Mouse (Mus musculus) CH12.LX (cell line): ENCODE measurements at regions not wholly inside any gene's neighbourhood (a gene's known extent, or its start where the extent isn't known, plus 50 kb on each side); places are given as distances from the start of the nearest gene placed in this dataset.

ENCODE experiments used
- DNase-seq: peaks from one replicate; pipeline ENCODE4 v3.0.0-alpha.2; 2013; ENCODE audit errors: extremely low read depth
- H3K27ac ChIP-seq: 2 replicates; pipeline ENCODE4 v1.5.1; 2012; ENCODE audit warnings: low read depth, mild to moderate bottlenecking, control low read depth, moderate library complexity; ENCODE audit not compliant: insufficient read depth
- H3K27me3 ChIP-seq: replicated peaks from 2 replicates; pipeline ENCODE3; 2012; ENCODE audit warnings: inconsistent platforms
- H3K36me3 ChIP-seq, 2 experiments: replicated peaks in 1 of 2; 2 replicates each; pipeline versions ENCODE3 to v1.6.1; 2012; ENCODE audit warnings: inconsistent platforms in 1 of 2, low read length in 1 of 2, mild to moderate bottlenecking in 1 of 2, mixed read lengths in 1 of 2, moderate library complexity in 1 of 2; ENCODE audit not compliant: control insufficient read depth in 1 of 2, insufficient read depth in 1 of 2
- H3K4me1 ChIP-seq, 2 experiments: 2 replicates each; pipeline ENCODE4 v1.6.1; 2012; ENCODE audit warnings: inconsistent platforms in 1 of 2, moderate library complexity in 1 of 2; ENCODE audit not compliant: insufficient read depth in 2 of 2, control insufficient read depth in 1 of 2
- H3K4me2 ChIP-seq: 2 replicates; pipeline ENCODE4 v1.6.1; 2012; ENCODE audit warnings: low read depth, mild to moderate bottlenecking, control low read depth; ENCODE audit not compliant: poor library complexity, insufficient read depth, severe bottlenecking
- H3K4me3 ChIP-seq, 3 experiments: fragments of 150-350 bp in 1 of 3; sonication (generic) in 1 of 3; replicated peaks in 1 of 3; 2 replicates each; pipeline versions ENCODE3 to v1.5.1; 2011 to 2012; ENCODE audit warnings: low read depth in 2 of 3, low read length in 2 of 3, mild to moderate bottlenecking in 2 of 3, moderate library complexity in 2 of 3, control low read depth in 1 of 3, improper control_type of control experiment in 1 of 3, inconsistent platforms in 1 of 3, mixed read lengths in 1 of 3; ENCODE audit not compliant: poor library complexity in 1 of 3
- H3K79me2 ChIP-seq: replicated peaks from 2 replicates; pipeline ENCODE4 v1.6.1; 2012; ENCODE audit warnings: mild to moderate bottlenecking, moderate library complexity; ENCODE audit not compliant: control insufficient read depth, poor library complexity, insufficient read depth, severe bottlenecking; ENCODE audit errors: extremely low read depth
- H3K9ac ChIP-seq: 2 replicates; pipeline ENCODE4 v1.6.1; 2012; ENCODE audit warnings: low read depth, mild to moderate bottlenecking, control low read depth, moderate library complexity; ENCODE audit not compliant: insufficient read depth
- H3K9me3 ChIP-seq: replicated peaks from 2 replicates; pipeline ENCODE3; 2012; ENCODE audit warnings: low read length, inconsistent platforms, mixed read lengths
- BHLHE40 ChIP-seq: IDR thresholded peaks from 2 replicates; pipeline ENCODE4 v1.6.1; 2011; ENCODE audit warnings: mild to moderate bottlenecking, low read depth, low read length, improper control_type of control experiment
- CHD2 ChIP-seq: IDR thresholded peaks from 2 replicates; pipeline ENCODE4 v1.6.1; 2011; ENCODE audit warnings: low read length, improper control_type of control experiment
- E2F4 ChIP-seq: IDR thresholded peaks from 2 replicates; pipeline ENCODE4 v1.6.1; 2011; ENCODE audit warnings: low read depth, low read length, improper control_type of control experiment; ENCODE audit not compliant: insufficient replicate concordance
- ELF1 ChIP-seq: IDR thresholded peaks from 2 replicates; pipeline ENCODE4 v1.6.1; 2014; ENCODE audit warnings: low read depth, mild to moderate bottlenecking, inconsistent platforms, low read length, improper control_type of control experiment
- EP300 ChIP-seq: IDR thresholded peaks from 2 replicates; pipeline ENCODE4 v1.6.1; 2011; ENCODE audit warnings: low read length, improper control_type of control experiment
- ETS1 ChIP-seq: conservative IDR thresholded peaks from 2 replicates; pipeline ENCODE4 v1.6.1; 2012; ENCODE audit warnings: low read depth, mild to moderate bottlenecking, inconsistent platforms, low read length, improper control_type of control experiment, moderate library complexity
- GABPA ChIP-seq: IDR thresholded peaks from 2 replicates; pipeline ENCODE4 v1.6.1; 2012; ENCODE audit warnings: low read depth, low read length, improper control_type of control experiment, inconsistent platforms; ENCODE audit not compliant: insufficient replicate concordance
- HCFC1 ChIP-seq: IDR thresholded peaks from 2 replicates; pipeline ENCODE4 v1.6.1; 2012; ENCODE audit warnings: low read depth, mild to moderate bottlenecking, inconsistent platforms, low read length, improper control_type of control experiment
- IRF4 ChIP-seq: IDR thresholded peaks from 2 replicates; pipeline ENCODE4 v1.6.1; 2014; ENCODE audit warnings: low read depth, mild to moderate bottlenecking, inconsistent platforms, low read length, improper control_type of control experiment
- JUN ChIP-seq: IDR thresholded peaks from 2 replicates; pipeline ENCODE4 v1.6.1; 2011; ENCODE audit warnings: low read depth, mild to moderate bottlenecking, low read length, improper control_type of control experiment, moderate library complexity; ENCODE audit not compliant: insufficient read depth
- JUND ChIP-seq: conservative IDR thresholded peaks from 2 replicates; pipeline ENCODE4 v1.6.1; 2011; ENCODE audit warnings: low read depth, low read length, improper control_type of control experiment
- KAT2A ChIP-seq: IDR thresholded peaks from 2 replicates; pipeline ENCODE4 v1.6.1; 2012; ENCODE audit warnings: low read length, improper control_type of control experiment, inconsistent platforms; ENCODE audit not compliant: insufficient replicate concordance
- MAFK ChIP-seq: IDR thresholded peaks from 2 replicates; pipeline ENCODE4 v1.6.1; 2011; ENCODE audit warnings: low read length, improper control_type of control experiment; ENCODE audit not compliant: insufficient replicate concordance
- MAZ ChIP-seq: IDR thresholded peaks from 2 replicates; pipeline ENCODE4 v1.6.1; 2012; ENCODE audit warnings: low read depth, mild to moderate bottlenecking, inconsistent platforms, low read length, improper control_type of control experiment, moderate library complexity
- MEF2A ChIP-seq: IDR thresholded peaks from 2 replicates; pipeline ENCODE4 v1.6.1; 2014; ENCODE audit warnings: low read depth, mild to moderate bottlenecking, inconsistent platforms, low read length, improper control_type of control experiment, borderline replicate concordance
- MXI1 ChIP-seq: IDR thresholded peaks from 2 replicates; pipeline ENCODE4 v1.6.1; 2011; ENCODE audit warnings: mild to moderate bottlenecking, low read depth, low read length, improper control_type of control experiment
- MYC ChIP-seq: IDR thresholded peaks from 2 replicates; pipeline ENCODE4 v1.6.1; 2011; ENCODE audit warnings: low read depth, mild to moderate bottlenecking, improper control_type of control experiment, low read length
- PAX5 ChIP-seq: IDR thresholded peaks from 2 replicates; pipeline ENCODE4 v1.6.1; 2012; ENCODE audit warnings: low read length, inconsistent platforms, mixed read lengths
- POLR2A ChIP-seq: IDR thresholded peaks from 2 replicates; pipeline ENCODE4 v1.6.1; 2011; ENCODE audit warnings: low read depth, mild to moderate bottlenecking, improper control_type of control experiment, low read length
- RAD21 ChIP-seq: IDR thresholded peaks from 2 replicates; pipeline ENCODE4 v1.6.1; 2011; ENCODE audit warnings: low read depth, mild to moderate bottlenecking, low read length, improper control_type of control experiment, moderate library complexity
- RCOR1 ChIP-seq: conservative IDR thresholded peaks from 2 replicates; pipeline ENCODE4 v1.6.1; 2012; ENCODE audit warnings: low read depth, mild to moderate bottlenecking, inconsistent platforms, low read length, improper control_type of control experiment
- SIN3A ChIP-seq: IDR thresholded peaks from 2 replicates; pipeline ENCODE4 v1.6.1; 2012; ENCODE audit warnings: low read length, improper control_type of control experiment, inconsistent platforms
- SMC3 ChIP-seq: IDR thresholded peaks from 2 replicates; pipeline ENCODE4 v1.6.1; 2011; ENCODE audit warnings: low read depth, low read length, improper control_type of control experiment
- TBP ChIP-seq: conservative IDR thresholded peaks from 2 replicates; pipeline ENCODE4 v1.6.1; 2011; ENCODE audit warnings: low read depth, low read length, improper control_type of control experiment
- TCF12 ChIP-seq: IDR thresholded peaks from 2 replicates; pipeline ENCODE4 v1.6.1; 2014; ENCODE audit warnings: low read depth, mild to moderate bottlenecking, inconsistent platforms, low read length, improper control_type of control experiment
- USF2 ChIP-seq: conservative IDR thresholded peaks from 2 replicates; pipeline ENCODE4 v1.6.1; 2011; ENCODE audit warnings: low read depth, low read length, improper control_type of control experiment
- ZC3H11A ChIP-seq: IDR thresholded peaks from 2 replicates; pipeline ENCODE4 v1.6.1; 2012; ENCODE audit warnings: low read depth, mild to moderate bottlenecking, inconsistent platforms, low read length, improper control_type of control experiment
- ZMIZ1 ChIP-seq: IDR thresholded peaks from 2 replicates; pipeline ENCODE4 v1.6.1; 2012; ENCODE audit warnings: low read depth, mild to moderate bottlenecking, inconsistent platforms, low read length, improper control_type of control experiment
- dilution Hi-C: fragments of 300-500 bp; cut with MboI; formaldehyde crosslinking; loops from 2 replicates; pipeline ENCODE4 v1.14.3; 2020; ENCODE audit warnings: low sequenced_read_pairs; ENCODE audit not compliant: extremely low pct_unique_long_range_greater_than_20kb, extremely low pct_ligation_motif_present
- in situ Hi-C: fragments of 300-500 bp; cut with MboI; formaldehyde crosslinking; loops from 3 replicates; pipeline ENCODE4 v1.14.3; 2019; ENCODE audit warnings: low sequenced_read_pairs, low pct_ligation_motif_present, low pct_unique_long_range_greater_than_20kb, mixed read lengths

DNA sequence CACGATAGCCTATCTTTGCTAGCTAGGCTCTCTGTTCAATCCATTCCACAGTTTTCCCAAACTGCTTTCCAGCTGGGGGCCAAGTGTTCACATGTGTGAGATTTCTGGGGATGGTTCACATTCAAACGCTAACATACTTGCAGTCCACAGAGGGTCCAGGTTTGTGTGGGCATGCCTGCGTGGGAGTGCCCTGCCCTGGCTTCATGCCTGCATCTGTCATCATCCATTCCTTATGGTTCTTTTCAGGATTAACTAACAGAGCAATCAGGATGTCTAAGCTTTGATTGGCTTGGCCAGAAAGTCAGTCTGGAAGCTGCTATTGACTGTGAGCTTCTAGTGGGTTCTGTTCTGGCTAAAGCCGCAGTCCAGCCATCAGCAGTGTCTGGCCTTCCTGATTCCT lies 93.7 kb upstream of the Spata13 start:
- no peaks in the 10 kb centered on the region for H3K79me2 ChIP-seq
- H3K4me1 ChIP-seq = peaks cover 0 to 18% of the 10 kb centered on the region in 2 experiments; a peak in 2 of 4 replicates
- H3K27me3 ChIP-seq = no peaks in the 10 kb centered on the region
- no peak for DNase-seq
- dilution Hi-C loops = no loop called here
- no peak overlapping the region for H3K27ac ChIP-seq
- no peaks in the 10 kb centered on the region for H3K36me3 ChIP-seq
- in situ Hi-C loops = loop anchor here (25.0 kb wide), 1 partner anchor 547 kb away; no protein-coding TSS in a partner anchor
- H3K9ac ChIP-seq = no peak overlapping the region
- no peak overlapping the region for H3K4me3 ChIP-seq
- H3K9me3 ChIP-seq = peaks cover 9% of the 10 kb centered on the region
- TF ChIP-seq HCFC1 = no peak
- TF ChIP-seq CHD2 = no peak
- no peak for TF ChIP-seq TCF12
- TF ChIP-seq TBP = no peak
- no peak for TF ChIP-seq MXI1
- TF ChIP-seq MEF2A = no peak
- no peak for TF ChIP-seq RCOR1
- no peak for TF ChIP-seq MAZ
- no peak for TF ChIP-seq ZMIZ1
- TF ChIP-seq SMC3 = no peak
- TF ChIP-seq ZC3H11A = no peak
- no peak for TF ChIP-seq SIN3A
- no peak for TF ChIP-seq RAD21
- no peak for TF ChIP-seq USF2
- TF ChIP-seq PAX5 = no peak
- no peak for TF ChIP-seq GABPA
- TF ChIP-seq JUN = no peak
- no peak for TF ChIP-seq ELF1
- no peak for TF ChIP-seq E2F4
- TF ChIP-seq POLR2A = no peak
- no peak overlapping the region for H3K4me2 ChIP-seq

DNA sequence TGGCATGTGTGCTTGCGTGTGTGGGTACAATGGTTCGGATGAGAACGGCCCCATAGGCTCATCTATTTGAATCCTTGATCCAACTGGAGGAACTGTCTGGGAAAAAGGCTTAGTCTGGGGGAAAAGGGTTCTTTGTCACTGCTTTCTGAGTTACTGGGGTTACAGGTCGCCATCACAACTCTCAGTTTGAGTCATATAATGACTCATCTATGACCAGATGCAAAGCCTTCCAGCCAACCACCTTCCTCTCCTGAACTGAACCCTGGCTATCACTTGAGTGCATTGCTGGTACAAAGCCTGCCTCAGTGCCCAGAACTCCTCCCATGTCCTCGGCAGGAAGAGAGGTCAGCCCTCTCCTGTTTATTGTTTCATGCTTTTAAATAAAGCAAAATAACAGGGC lies 92.2 kb upstream of the Spata13 start:
- H3K79me2 ChIP-seq = no peaks in the 10 kb centered on the region
- no peaks in the 10 kb centered on the region for H3K36me3 ChIP-seq
- H3K4me1 ChIP-seq = peaks cover 0 to 18% of the 10 kb centered on the region in 2 experiments; a peak in 2 of 4 replicates
- no peak overlapping the region for H3K4me3 ChIP-seq
- H3K27ac ChIP-seq = no peak overlapping the region
- H3K4me2 ChIP-seq = no peak overlapping the region
- in situ Hi-C loops = loop anchor here (25.0 kb wide), 1 partner anchor 546 kb away; no protein-coding TSS in a partner anchor
- H3K9ac ChIP-seq = no peak overlapping the region
- H3K9me3 ChIP-seq = peaks cover 9% of the 10 kb centered on the region
- H3K27me3 ChIP-seq = no peaks in the 10 kb centered on the region
- TF ChIP-seq MAFK (no peak), TCF12 (no peak), BHLHE40 (0 out of 2 replicates have a peak, but pooled peaks have one; percentile 34), EP300 (peak; percentile 91), MYC (no peak), ETS1 (peak; percentile 34; the same call in 1 of the 2 replicates), JUND (peak; percentile 98), ELF1 (0 out of 2 replicates have a peak, but pooled peaks have one; percentile 6), IRF4 (peak; percentile 96), RCOR1 (no peak), JUN (peak; percentile 97), KAT2A (no peak)
- TF ChIP-seq, all 38 proteins: peak for 7
- DNase-seq = peak; percentile 82
- dilution Hi-C loops = no loop called here
